Mouse (Mus musculus) small intestine, adult 2 months (tissue): ENCODE data around the gene Slc4a8. TPM values are rescaled to one million over a fixed set of nuclear protein-coding genes. Genes with fewer than 3 reads are reported as not detected.
A peak's percentile ranks its signal among the peaks of the same experiment; 100 is the strongest.

Source experiments
- H3K27ac ChIP-seq: fragments of 200-500 bp; 2 replicates; pipeline ENCODE4 v1.5.1; 2012; ENCODE audit warnings: low read depth, low read length, control low read depth, inconsistent platforms; ENCODE audit not compliant: insufficient read depth
- H3K27me3 ChIP-seq: fragments of 200-500 bp; 2 replicates; pipeline ENCODE4 v1.6.1; 2012; ENCODE audit warnings: mild to moderate bottlenecking, moderate library complexity, low read length, inconsistent platforms; ENCODE audit not compliant: control insufficient read depth, insufficient read depth
- H3K36me3 ChIP-seq: fragments of 200-500 bp; 2 replicates; pipeline ENCODE4 v1.6.1; 2012; ENCODE audit warnings: mild to moderate bottlenecking, low read length, control low read depth, inconsistent platforms; ENCODE audit not compliant: control insufficient read depth, insufficient read depth
- H3K4me1 ChIP-seq: fragments of 200-500 bp; 2 replicates; pipeline ENCODE4 v1.6.1; 2012; ENCODE audit warnings: low read length, inconsistent platforms, mixed read lengths; ENCODE audit not compliant: control insufficient read depth, insufficient read depth, insufficient read length
- H3K4me3 ChIP-seq: fragments of 200-500 bp; 2 replicates; pipeline ENCODE4 v1.5.1; 2012; ENCODE audit warnings: low read depth, mild to moderate bottlenecking, control low read depth, inconsistent platforms, low read length, moderate library complexity
- CTCF ChIP-seq: fragments of 200-500 bp; IDR thresholded peaks from 2 replicates; pipeline ENCODE4 v1.5.1; 2012; ENCODE audit warnings: low read depth, mild to moderate bottlenecking, control low read depth, inconsistent platforms, low read length, moderate library complexity, mixed read lengths; ENCODE audit not compliant: insufficient replicate concordance, insufficient read length; ENCODE audit errors: extremely low read depth
- POLR2A ChIP-seq: fragments of 200-500 bp; IDR thresholded peaks from 2 replicates; pipeline ENCODE4 v1.6.1; 2012; ENCODE audit warnings: low read depth, mild to moderate bottlenecking, control low read depth, inconsistent platforms, low read length, moderate library complexity
- WGBS: fragments of 180-500 bp; shearing (Covaris S2); methylation state at CpG from one replicate; pipeline ENCODE4 v1.1.7; 2018; 5-methylcytosine and 5-hydroxymethylcytosine counted together
- polyA plus RNA-seq: library from polyadenylated mRNA; depleted of rRNA; stranded (reverse); fragments of >200 nt; gene quantifications from 2 replicates; pipeline ENCODE4 v1.2.3, GENCODE M21; 2012; rRNA removed

Slc4a8 gene
- 0.51 and 0.98 TPM in 2 replicates for polyA plus RNA-seq

DNA sequence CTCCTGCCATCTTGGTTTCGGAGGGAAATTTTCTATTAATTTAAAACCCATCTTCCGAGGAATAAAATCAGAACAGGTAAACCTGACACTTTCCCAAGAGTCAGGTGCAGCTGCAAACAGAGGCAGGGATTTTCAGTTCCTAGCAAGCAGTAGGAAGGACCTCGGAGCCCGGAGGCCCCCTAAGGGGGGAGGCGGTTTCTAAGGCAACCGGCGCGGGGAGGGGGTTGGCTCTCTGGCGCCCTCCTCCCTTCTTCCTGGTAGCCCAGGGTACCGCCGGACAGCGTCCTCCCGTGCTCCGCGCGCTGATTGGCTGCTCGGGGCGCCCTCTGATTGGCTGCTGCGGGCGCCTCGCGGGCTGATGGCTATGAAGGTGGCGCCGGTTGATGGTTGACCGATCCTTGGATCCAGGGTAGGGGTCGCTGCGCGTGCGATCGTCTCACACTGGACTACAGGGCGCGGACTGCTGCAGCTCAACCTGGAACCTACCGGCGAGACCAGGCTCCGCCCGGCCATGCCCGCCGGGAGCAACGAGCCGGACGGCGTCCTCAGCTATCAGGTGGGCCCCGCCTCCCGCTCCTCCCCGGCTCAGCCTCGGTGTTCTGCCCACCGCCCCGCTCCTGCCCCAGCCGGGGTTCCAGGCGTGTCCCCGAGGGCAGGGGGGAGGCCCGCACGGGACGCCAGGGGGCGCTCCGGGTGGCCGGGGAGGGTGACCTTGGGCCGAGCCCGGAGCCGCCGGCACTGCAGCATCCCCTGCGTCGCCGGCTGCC lies at the start of gene Slc4a8:
Slc4a8 (plus strand) TSS at position 329 of the 767 bp plus-strand sequence.
- Histone ChIP-seq H3K27me3 (peaks cover 29% of the 10 kb centered on the region), H3K4me1 (peaks cover 9% of the 10 kb centered on the region; the same call in 1 of the 2 replicates), H3K36me3 (no peaks in the 10 kb centered on the region), H3K4me3 (peak within 1 kb of the TSS; percentile 66), H3K27ac (no peak within 1 kb of the TSS)
- under 1% methylated on average over 60 of the region's 64 CpGs for WGBS
- 0 out of 2 replicates have a peak, but pooled peaks have one; percentile 26 for TF ChIP-seq POLR2A
- peak; percentile 69 for TF ChIP-seq CTCF

DNA sequence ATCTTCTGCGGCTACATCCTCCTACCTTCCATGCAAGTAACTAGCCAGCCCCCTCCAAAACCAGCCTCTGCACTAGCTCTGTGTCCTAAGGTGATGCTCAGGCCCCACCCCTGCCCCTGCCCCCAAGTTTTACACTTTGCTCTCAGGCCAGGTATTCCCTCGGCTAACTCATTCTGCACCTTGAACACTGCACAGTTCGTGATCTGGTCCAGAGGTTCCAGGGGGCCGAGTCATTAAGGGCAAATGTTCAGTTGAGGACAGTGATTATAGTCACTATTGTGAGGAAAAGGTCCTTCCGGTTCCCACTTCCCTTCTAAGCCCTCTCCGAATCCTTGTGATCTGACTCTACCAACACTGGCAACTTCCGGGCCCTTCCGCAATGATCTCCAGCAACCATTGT lies 47.1 kb upstream of the Slc4a8 start:
- H3K27ac ChIP-seq: no peak overlapping the region
- peaks cover 78% of the 10 kb centered on the region for H3K36me3 ChIP-seq
- no peak overlapping the region for H3K4me3 ChIP-seq
- WGBS: 89% methylated on average over 8 of the region's 8 CpGs
- H3K27me3 ChIP-seq: no peaks in the 10 kb centered on the region
- TF ChIP-seq POLR2A (no peak), CTCF (no peak)
- no peaks in the 10 kb centered on the region for H3K4me1 ChIP-seq

DNA sequence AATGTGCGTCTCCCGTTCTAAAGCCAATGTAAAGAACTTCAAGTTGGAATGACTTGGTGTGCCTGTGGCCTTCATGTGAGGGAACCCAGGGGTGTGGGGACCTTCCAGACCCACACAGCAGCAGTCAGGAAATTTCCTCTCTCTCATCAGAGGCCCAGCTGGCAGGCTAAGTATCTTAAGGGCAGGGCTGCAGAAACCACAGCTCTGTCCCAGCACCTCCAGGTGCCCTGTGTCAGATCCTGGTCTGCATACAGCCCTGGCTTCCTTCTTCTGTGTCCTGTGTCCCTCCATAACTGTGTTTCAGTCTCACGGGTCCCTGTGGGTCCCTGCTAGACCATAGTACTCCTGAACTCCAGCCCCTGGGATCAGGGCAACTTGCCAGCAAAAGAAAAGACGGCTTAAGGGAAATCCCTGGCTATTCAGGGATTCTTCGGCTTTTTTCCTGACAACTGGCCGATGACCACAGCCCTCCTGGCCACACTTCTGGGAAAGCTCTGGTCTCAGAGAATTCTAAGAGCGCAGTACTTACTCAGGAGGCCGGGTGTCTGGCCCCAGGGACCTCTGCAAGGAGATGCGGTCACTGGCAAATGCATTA lies 46.1 kb upstream of the Slc4a8 start:
- peaks cover 79% of the 10 kb centered on the region for H3K36me3 ChIP-seq
- H3K27ac ChIP-seq: no peak overlapping the region
- no peak for TF ChIP-seq POLR2A
- WGBS: 77% methylated on average over 9 of the region's 9 CpGs
- no peak overlapping the region for H3K4me3 ChIP-seq
- H3K27me3 ChIP-seq: no peaks in the 10 kb centered on the region
- no peaks in the 10 kb centered on the region for H3K4me1 ChIP-seq

DNA sequence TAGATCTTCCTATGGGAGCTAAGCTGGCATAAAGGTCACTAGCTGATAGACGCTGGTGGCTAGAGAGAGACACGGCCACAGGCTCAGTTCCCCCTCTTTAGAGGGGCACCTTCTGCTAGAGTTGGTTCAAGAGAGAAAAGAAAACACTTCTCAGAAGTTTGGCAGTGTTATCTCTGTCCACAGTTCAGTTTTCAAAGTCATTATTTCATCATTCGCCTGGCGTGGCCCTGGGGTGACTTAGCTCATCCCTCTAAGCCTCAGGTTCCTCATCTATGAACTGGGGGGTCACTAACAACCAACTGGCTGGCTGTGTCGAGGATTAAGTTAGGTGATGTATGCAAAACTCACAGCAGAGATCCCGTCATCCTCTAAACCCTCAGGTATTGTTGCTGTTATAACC lies 43.6 kb upstream of the Slc4a8 start:
- no peak overlapping the region for H3K27ac ChIP-seq
- no peak overlapping the region for H3K4me3 ChIP-seq
- H3K36me3 ChIP-seq: peaks cover 57% of the 10 kb centered on the region
- 84% methylated on average over 6 of the region's 6 CpGs for WGBS
- peaks cover 8% of the 10 kb centered on the region; the same call in 1 of the 2 replicates for H3K4me1 ChIP-seq
- TF ChIP-seq POLR2A (no peak), CTCF (no peak)
- H3K27me3 ChIP-seq: no peaks in the 10 kb centered on the region

DNA sequence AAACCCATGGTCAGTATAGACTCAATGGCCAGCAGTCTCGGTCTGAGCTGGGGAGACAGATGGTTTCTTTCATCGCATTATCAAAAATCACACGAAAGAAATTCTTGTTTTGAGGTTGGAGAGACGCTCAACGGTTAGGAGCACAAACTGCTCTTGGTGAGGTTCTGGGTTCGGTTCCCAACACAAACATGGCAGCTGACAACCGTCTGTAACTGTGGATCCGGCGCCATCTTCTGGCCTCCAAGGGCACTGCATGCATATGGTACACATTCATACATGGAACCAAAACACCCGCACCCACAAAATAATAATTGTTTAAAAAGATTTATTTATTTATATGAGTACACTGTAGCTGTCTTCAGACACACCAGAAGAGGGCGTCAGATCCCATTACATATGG lies 43.0 kb upstream of the Slc4a8 start:
- WGBS: 86% methylated on average over 11 of the region's 11 CpGs
- Histone ChIP-seq H3K4me3 (no peak overlapping the region), H3K27ac (no peak overlapping the region), H3K27me3 (no peaks in the 10 kb centered on the region), H3K36me3 (peaks cover 53% of the 10 kb centered on the region), H3K4me1 (peaks cover 12% of the 10 kb centered on the region)
- TF ChIP-seq POLR2A (no peak), CTCF (peak; percentile 57; the same call in 1 of the 2 replicates)

DNA sequence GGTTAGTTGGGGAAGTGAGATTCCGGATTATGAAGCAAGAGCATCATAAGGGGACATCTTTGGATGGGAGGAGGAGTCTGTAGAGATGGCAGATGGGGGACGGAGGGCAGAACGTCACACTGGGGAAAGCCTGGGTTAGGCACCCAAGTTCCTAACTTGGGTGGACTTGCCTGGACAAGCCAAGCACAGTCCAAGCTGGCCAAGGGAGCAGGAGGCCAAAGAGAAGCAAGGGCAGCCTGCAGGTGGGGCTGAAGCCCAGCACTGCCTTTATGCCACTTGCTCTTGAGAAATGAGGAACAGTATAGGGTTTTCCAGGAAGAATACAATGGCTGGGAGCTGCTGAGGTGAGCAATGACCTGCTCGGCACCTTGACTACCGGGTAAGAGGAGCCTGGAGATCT lies 42.3 kb upstream of the Slc4a8 start:
- peaks cover 49% of the 10 kb centered on the region for H3K36me3 ChIP-seq
- no peak overlapping the region for H3K4me3 ChIP-seq
- peaks cover 17% of the 10 kb centered on the region for H3K4me1 ChIP-seq
- 96% methylated on average over 5 of the region's 5 CpGs for WGBS
- TF ChIP-seq CTCF (no peak), POLR2A (no peak)
- no peaks in the 10 kb centered on the region for H3K27me3 ChIP-seq
- H3K27ac ChIP-seq: no peak overlapping the region

DNA sequence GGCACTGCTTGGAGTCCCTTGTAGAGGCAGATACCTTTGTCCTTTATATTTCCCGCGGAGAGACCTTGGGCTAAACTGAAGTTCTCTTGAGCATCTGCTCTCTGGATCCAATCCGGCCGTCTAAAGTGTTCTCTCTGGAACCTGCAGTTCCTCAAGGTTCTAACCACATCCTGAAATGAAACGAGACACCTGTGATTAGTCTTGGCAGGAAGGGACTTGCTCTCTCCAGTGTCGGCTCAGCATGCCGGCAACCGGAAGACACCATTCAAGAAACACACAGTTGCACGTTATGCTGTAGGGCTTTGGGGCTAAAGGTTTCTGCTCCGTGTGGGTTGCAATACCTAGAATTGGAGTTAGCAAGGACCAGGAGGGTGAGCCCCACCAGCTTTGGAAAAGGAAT lies 41.5 kb upstream of the Slc4a8 start:
- TF ChIP-seq CTCF (no peak), POLR2A (no peak)
- no peak overlapping the region for H3K4me3 ChIP-seq
- no peaks in the 10 kb centered on the region for H3K27me3 ChIP-seq
- peaks cover 17% of the 10 kb centered on the region for H3K4me1 ChIP-seq
- no peak overlapping the region for H3K27ac ChIP-seq
- H3K36me3 ChIP-seq: peaks cover 42% of the 10 kb centered on the region
- 85% methylated on average over 10 of the region's 10 CpGs for WGBS
